Mouse (Mus musculus): ENCODE measurements around the gene Hinfp. TPM values are rescaled to one million over a fixed set of nuclear protein-coding genes. Genes with fewer than 3 reads are reported as not detected.

The Hinfp gene
- polyA plus RNA-seq, 1 experiment, result 6.5 TPM

- H3K4me2 ChIP-seq (ENCODE audit: low read depth), result no peak overlapping the region
- no peaks in the 10 kb centered on the region for H3K79me2 ChIP-seq (ENCODE audit: control insufficient read depth, insufficient read depth)
- TF ChIP-seq TCF3 (IDR thresholded peaks at IDR 0.05; ENCODE audit: insufficient read length, low read depth) (no peak), MYOG (IDR thresholded peaks at IDR 0.05; ENCODE audit: control insufficient read depth in 1 of 3, insufficient read depth in 1 of 3, insufficient read length in 2 of 3, low read depth in 2 of 3) (no peak), E2F4 (IDR thresholded peaks at IDR 0.05; ENCODE audit: insufficient read depth) (no peak), REST (IDR thresholded peaks at IDR 0.05; ENCODE audit: insufficient read depth, insufficient read length) (no peak), USF1 (IDR thresholded peaks at IDR 0.05; ENCODE audit: low read depth) (no peak), SRF (IDR thresholded peaks at IDR 0.05; ENCODE audit: control insufficient read depth, insufficient read length, low read depth) (no peak), TCF12 (IDR thresholded peaks at IDR 0.05; ENCODE audit: insufficient read depth, poor library complexity, severe bottlenecking) (no peak), POLR2AphosphoS2 (IDR thresholded peaks at IDR 0.05; ENCODE audit: insufficient read length, low read depth) (no peak), CEBPB (IDR thresholded peaks at IDR 0.05; ENCODE audit: insufficient read depth, poor library complexity, severe bottlenecking) (no peak), MYOD1 (IDR thresholded peaks at IDR 0.05; ENCODE audit: control insufficient read depth in 1 of 3, insufficient read length in 2 of 3, low read depth in 2 of 3) (no peak), MAX (IDR thresholded peaks at IDR 0.05; ENCODE audit: low read depth) (no peak), POLR2A (IDR thresholded peaks at IDR 0.05; ENCODE audit: insufficient read length, low read depth) (no peak)
Observed at GRCm38 (mm10) chr9:44253441-44253840, 52.0 kb downstream of the Hinfp start.

GRCm38 (mm10) chr9:44251314-44251713 is 54.2 kb downstream of the Hinfp start, which contains the start of gene Pdzd3:
Gene Pdzd3, minus strand, starts transcription at chr9:44251471.
- Histone ChIP-seq H3K4me3 (no peak within 1 kb of the TSS), H3K79me2 (ENCODE audit: control insufficient read depth, insufficient read depth) (no peaks in the 10 kb centered on the region), H3K4me2 (ENCODE audit: low read depth) (no peak within 1 kb of the TSS), H3K36me3 (ENCODE audit: control insufficient read depth, insufficient read depth) (no peaks in the 10 kb centered on the region), H3ac (ENCODE audit: control insufficient read depth, insufficient read length) (no peak within 1 kb of the TSS), H3K27me3 (ENCODE audit: control insufficient read depth, insufficient read depth, insufficient read length) (peaks cover 10% of the 10 kb centered on the region)
- TF ChIP-seq TCF12 (IDR thresholded peaks at IDR 0.05; ENCODE audit: insufficient read depth, poor library complexity, severe bottlenecking) (no peak), REST (IDR thresholded peaks at IDR 0.05; ENCODE audit: insufficient read depth, insufficient read length) (no peak), USF1 (IDR thresholded peaks at IDR 0.05; ENCODE audit: low read depth) (no peak), POLR2AphosphoS2 (IDR thresholded peaks at IDR 0.05; ENCODE audit: insufficient read length, low read depth) (no peak), POLR2A (IDR thresholded peaks at IDR 0.05; ENCODE audit: insufficient read length, low read depth) (no peak), MYOD1 (IDR thresholded peaks at IDR 0.05; ENCODE audit: control insufficient read depth in 1 of 3, insufficient read length in 2 of 3, low read depth in 2 of 3) (no peak)

More at GRCm38 (mm10) chr9:44253441-44253840, 52.0 kb downstream of the Hinfp start:
- no peak overlapping the region for H3K4me3 ChIP-seq
- H3ac ChIP-seq (ENCODE audit: control insufficient read depth, insufficient read length), result no peak overlapping the region
- H3K36me3 ChIP-seq (ENCODE audit: control insufficient read depth, insufficient read depth), result no peaks in the 10 kb centered on the region
- H3K27me3 ChIP-seq (ENCODE audit: control insufficient read depth, insufficient read depth, insufficient read length), result peaks cover 4% of the 10 kb centered on the region

- H3K4me2 ChIP-seq (ENCODE audit: low read depth), result no peak overlapping the region
Observed at GRCm38 (mm10) chr9:44250445-44250844, 55.0 kb downstream of the Hinfp start.

DNA sequence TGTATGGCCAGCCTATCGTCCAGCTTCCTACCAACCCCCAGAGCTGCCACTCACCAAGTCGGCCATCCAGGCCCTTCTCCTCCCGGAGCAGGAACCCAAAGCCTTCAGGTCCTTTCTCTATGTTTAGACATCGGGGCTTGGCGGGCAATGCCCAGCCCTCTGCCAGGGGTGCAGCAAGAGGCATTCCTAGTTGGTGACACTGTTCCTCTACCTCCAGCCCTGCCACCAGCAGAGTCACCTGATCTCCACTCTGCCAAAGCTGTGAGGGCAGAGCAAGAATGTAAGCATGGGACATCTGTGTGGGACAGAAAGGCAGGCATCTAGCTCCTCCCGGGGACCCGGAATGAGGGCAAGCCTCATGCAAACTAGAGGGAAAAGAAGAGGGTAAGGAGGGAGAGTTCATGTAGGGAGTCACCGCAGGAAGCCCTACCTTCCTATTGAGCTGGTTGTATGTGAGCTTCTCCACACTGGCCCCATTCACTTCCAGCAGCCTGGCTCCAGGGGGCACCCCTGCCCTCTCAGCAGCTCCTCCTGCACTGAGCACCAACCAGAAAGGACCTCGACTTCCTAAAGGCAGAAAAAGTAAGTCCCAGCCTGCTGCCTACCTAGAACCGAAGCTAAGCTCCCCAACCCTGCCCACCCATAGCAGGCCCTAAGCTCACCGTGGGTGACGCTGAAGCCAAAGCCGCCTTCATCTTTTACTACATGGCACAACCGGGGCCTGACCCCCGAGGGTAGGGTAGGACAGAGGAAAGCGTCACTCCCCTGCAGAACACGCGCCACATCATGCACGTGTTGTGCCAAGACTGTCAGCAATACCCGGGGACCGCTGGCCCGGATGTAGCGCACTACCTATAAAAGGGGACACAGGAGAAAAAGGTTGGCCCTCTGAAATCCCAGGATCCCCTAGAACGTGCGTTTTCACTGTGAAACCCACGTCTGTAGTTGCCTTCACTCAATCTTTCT is 56.0 kb downstream of the Hinfp start:
- no peak overlapping the region for H3ac ChIP-seq (ENCODE audit: control insufficient read depth, insufficient read length)
- TF ChIP-seq REST (IDR thresholded peaks at IDR 0.05; ENCODE audit: insufficient read depth, insufficient read length) (no peak), MAX (IDR thresholded peaks at IDR 0.05; ENCODE audit: low read depth) (no peak), CEBPB (IDR thresholded peaks at IDR 0.05; ENCODE audit: insufficient read depth, poor library complexity, severe bottlenecking) (no peak)
- H3K4me2 ChIP-seq (ENCODE audit: low read depth), result no peak overlapping the region
- H3K36me3 ChIP-seq (ENCODE audit: control insufficient read depth, insufficient read depth), result no peaks in the 10 kb centered on the region
- H3K79me2 ChIP-seq (ENCODE audit: control insufficient read depth, insufficient read depth), result no peaks in the 10 kb centered on the region
- peaks cover 10% of the 10 kb centered on the region for H3K27me3 ChIP-seq (ENCODE audit: control insufficient read depth, insufficient read depth, insufficient read length)
- no peak overlapping the region for H3K4me3 ChIP-seq

More at GRCm38 (mm10) chr9:44250445-44250844, 55.0 kb downstream of the Hinfp start:
- H3K4me3 ChIP-seq, result no peak overlapping the region
- peaks cover 10% of the 10 kb centered on the region for H3K27me3 ChIP-seq (ENCODE audit: control insufficient read depth, insufficient read depth, insufficient read length)
- no peak overlapping the region for H3ac ChIP-seq (ENCODE audit: control insufficient read depth, insufficient read length)
- H3K79me2 ChIP-seq (ENCODE audit: control insufficient read depth, insufficient read depth), result no peaks in the 10 kb centered on the region
- H3K36me3 ChIP-seq (ENCODE audit: control insufficient read depth, insufficient read depth), result no peaks in the 10 kb centered on the region
- TF ChIP-seq USF1 (IDR thresholded peaks at IDR 0.05; ENCODE audit: low read depth), result no peak
- TF ChIP-seq REST (IDR thresholded peaks at IDR 0.05; ENCODE audit: insufficient read depth, insufficient read length), result no peak
- TF ChIP-seq E2F4 (IDR thresholded peaks at IDR 0.05; ENCODE audit: insufficient read depth), result no peak
- no peak for TF ChIP-seq TCF12 (IDR thresholded peaks at IDR 0.05; ENCODE audit: insufficient read depth, poor library complexity, severe bottlenecking)
- TF ChIP-seq POLR2AphosphoS2 (IDR thresholded peaks at IDR 0.05; ENCODE audit: insufficient read length, low read depth), result no peak
- no peak for TF ChIP-seq POLR2A (IDR thresholded peaks at IDR 0.05; ENCODE audit: insufficient read length, low read depth)
- no peak for TF ChIP-seq MAX (IDR thresholded peaks at IDR 0.05; ENCODE audit: low read depth)
- no peak for TF ChIP-seq CEBPB (IDR thresholded peaks at IDR 0.05; ENCODE audit: insufficient read depth, poor library complexity, severe bottlenecking)
- no peak for TF ChIP-seq MYOD1 (IDR thresholded peaks at IDR 0.05; ENCODE audit: control insufficient read depth in 1 of 3, insufficient read length in 2 of 3, low read depth in 2 of 3)
- TF ChIP-seq TCF3 (IDR thresholded peaks at IDR 0.05; ENCODE audit: insufficient read length, low read depth), result no peak
- TF ChIP-seq SRF (IDR thresholded peaks at IDR 0.05; ENCODE audit: control insufficient read depth, insufficient read length, low read depth), result no peak
- TF ChIP-seq MYOG (IDR thresholded peaks at IDR 0.05; ENCODE audit: control insufficient read depth in 1 of 3, insufficient read depth in 1 of 3, insufficient read length in 2 of 3, low read depth in 2 of 3), result no peak

Data from myocyte (in vitro differentiated cells).